In genomic region chr13:52577939-52578338, GRCm38 (mm10) we compare ENCODE assay signal across 17 mouse cellular contexts. TPM values are rescaled to one million over a fixed set of nuclear protein-coding genes. Genes with fewer than 3 reads are reported as not detected.
DNase-seq lines count a peak whose midpoint lies in the region; ATAC-seq lines count a peak whose summit lies in the region.
"Had no signal": no experiment of that assay in that cellular context is flagged by ENCODE, and none has a peak within 500 bp of the region (broad histone marks: within the 10 kb centered on the region; RNA-seq: fewer than 3 reads in every experiment).

No protein-coding gene starts in this region.

- intact Hi-C loops in heart, postnatal 10 days (cut with DNase I) = no loop called here

- H3K4me2 ChIP-seq in heart, embryonic 11.5 days = peak overlapping the region; percentile 19
- H3K4me2 ChIP-seq: forebrain, embryonic 12.5 days; stomach, embryonic 15.5 days had no signal

- no peaks in the 10 kb centered on the region for H3K27me3 ChIP-seq in heart, embryonic 11.5 days (ENCODE audit: control insufficient read depth, insufficient read depth, low read length)
- H3K27me3 ChIP-seq in megakaryocyte, embryonic 14.5 days (replicated peaks) = no peaks in the 10 kb centered on the region
- H3K27me3 ChIP-seq: stomach, embryonic 15.5 days had no signal

- ATAC-seq in heart, embryonic 11.5 days (replicated peaks; ENCODE audit: insufficient number of reproducible peaks, low FRiP score, low TSS enrichment) = 0 out of 2 replicates have a peak, but pooled peaks have one; percentile 67
- no peak for ATAC-seq in megakaryocyte, adult 5-6 weeks (ENCODE audit: poor library complexity, severe bottlenecking)
- 0 out of 2 replicates have a peak, but pooled peaks have one; percentile 20 for ATAC-seq in monocyte, adult 5-6 weeks (replicated peaks; ENCODE audit: insufficient number of reproducible peaks, low FRiP score, low TSS enrichment, poor library complexity, severe bottlenecking)
- ATAC-seq: intestine, embryonic 16.5 days had no signal

- no peak overlapping the region for H3K9ac ChIP-seq in heart, embryonic 11.5 days (ENCODE audit: low read depth, low read length)
- H3K9ac ChIP-seq: forebrain, embryonic 12.5 days; liver, embryonic 14.5 days; stomach, embryonic 15.5 days had no signal

- 21% methylated on average over 4 of the region's 4 CpGs for WGBS in heart, embryonic 11.5 days (ENCODE audit: insufficient replicate concordance)

- H3K27ac ChIP-seq in heart, embryonic 11.5 days (ENCODE audit: low read depth, low read length) = peak overlapping the region; percentile 87
- H3K27ac ChIP-seq: forebrain, embryonic 12.5 days; gastrocnemius, adult 2 months; liver, embryonic 14.5 days; midbrain, embryonic 10.5 days; stomach, embryonic 15.5 days had no signal

- no peaks in the 10 kb centered on the region for H3K9me3 ChIP-seq in heart, embryonic 11.5 days (replicated peaks; ENCODE audit: control insufficient read depth, low read length)
- H3K9me3 ChIP-seq in megakaryocyte, embryonic 14.5 days = peaks cover 7% of the 10 kb centered on the region; the same call in 1 of the 2 replicates
- H3K9me3 ChIP-seq: forebrain, embryonic 12.5 days; midbrain, embryonic 10.5 days; stomach, embryonic 15.5 days had no signal

- no peaks in the 10 kb centered on the region for H3K36me3 ChIP-seq in heart, embryonic 11.5 days (ENCODE audit: control insufficient read depth, insufficient read depth, low read length)
- peaks cover 13% of the 10 kb centered on the region for H3K36me3 ChIP-seq in megakaryocyte, embryonic 14.5 days (replicated peaks; ENCODE audit: low read length)
- H3K36me3 ChIP-seq: forebrain, embryonic 12.5 days; midbrain, embryonic 10.5 days; stomach, embryonic 15.5 days had no signal

- no peak overlapping the region for H3K4me3 ChIP-seq in heart, embryonic 11.5 days (ENCODE audit: low read depth, low read length)
- peak overlapping the region; percentile 89 for H3K4me3 ChIP-seq in megakaryocyte, embryonic 14.5 days (replicated peaks)
- H3K4me3 ChIP-seq: forebrain, embryonic 12.5 days; gastrocnemius, adult 2 months; midbrain, embryonic 10.5 days; stomach, embryonic 15.5 days had no signal

- no peak for DNase-seq in heart, adult 18-20 months
- peak; percentile 31 to 51 for DNase-seq in heart, postnatal 10 days
- DNase-seq in left cerebral cortex, adult 18-20 months (ENCODE audit: low spot score in 2 of 2) = no peak
- DNase-seq in cerebellum, adult 9-10 months = no peak
- DNase-seq: adrenal gland, adult 8-10 months; B cell, adult 2 months; cerebellum, postnatal 36 days; gastrocnemius, adult 2 months had no signal

- peaks cover 27% of the 10 kb centered on the region for H3K4me1 ChIP-seq in heart, embryonic 11.5 days (ENCODE audit: control insufficient read depth, insufficient read depth, low read length)
- peaks cover 99% of the 10 kb centered on the region for H3K4me1 ChIP-seq in megakaryocyte, embryonic 14.5 days
- H3K4me1 ChIP-seq: stomach, embryonic 15.5 days had no signal

RNA-seq across cellular contexts. Expression of gene Syk, which starts 5.0 kb away (rescaled TPM):
- polyA plus RNA-seq in heart, embryonic 11.5 days (2014; fragmentation: Nextera tagmentation; extraction: Ambion mirVana) = 6.4 and 8.3 TPM in 2 replicates
- 10 to 100 TPM; 16.1 to 21.1 TPM for total RNA-seq in heart, adult 18-20 months (2021)
- polyA plus RNA-seq in megakaryocyte, embryonic 14.5 days (2012; ENCODE audit: insufficient read depth, low replicate concordance) = 33.3 and 55.7 TPM in 2 replicates
- total RNA-seq in megakaryocyte, adult 5-6 weeks (2015) = 87.8 and 90.2 TPM in 2 replicates
- total RNA-seq in megakaryocyte, adult 5-6 weeks (2017) = 157 and 178 TPM in 2 replicates
- total RNA-seq in heart, postnatal 10 days (2021) = 10 to 100 TPM; 17.6 to 22.0 TPM
- total RNA-seq in monocyte, adult 5-6 weeks (2017) = 284 to 318 TPM (median 288 TPM) in 3 replicates
- total RNA-seq in left cerebral cortex, adult 18-20 months (2021) = 1 to 10 TPM; 2.3 to 3.4 TPM

RNA-seq across cellular contexts. Expression of gene Diras2, which starts 46.9 kb away (rescaled TPM):
- polyA plus RNA-seq in heart, embryonic 11.5 days (2014; fragmentation: Nextera tagmentation; extraction: Ambion mirVana) = 0.77 and 0.99 TPM in 2 replicates
- under 1 TPM; 0.25 to 0.39 TPM for total RNA-seq in heart, adult 18-20 months (2021)
- 1.3 TPM in 1 of 2 replicates, not detected in the other for polyA plus RNA-seq in megakaryocyte, embryonic 14.5 days (2012; ENCODE audit: insufficient read depth, low replicate concordance)
- total RNA-seq in megakaryocyte, adult 5-6 weeks (2015) = 0.30 and 0.54 TPM in 2 replicates
- 0.04 TPM in 1 of 2 replicates, not detected in the other for total RNA-seq in megakaryocyte, adult 5-6 weeks (2017)
- total RNA-seq in heart, postnatal 10 days (2021) = 1 to 10 TPM in 1 of 2 experiments, under 1 TPM in 1; 0.79 to 1.4 TPM
- total RNA-seq in monocyte, adult 5-6 weeks (2017) = 0.19 to 1.4 TPM (median 1.4 TPM) in 3 replicates
- total RNA-seq in left cerebral cortex, adult 18-20 months (2021) = 100 to 1,000 TPM; 149 to 165 TPM

Comparison
In these comparisons a context has a peak if more than half of its experiments do, and no peak if none do; other contexts are left out.
1. DNase-seq: peak in heart, postnatal 10 days (2 of 2); none in heart, adult 18-20 months (0 of 2), left cerebral cortex, adult 18-20 months (0 of 2) and cerebellum, adult 9-10 months (single experiment).
2. RNA of gene Diras2, which starts 46.9 kb away (total RNA-seq): 149 to 165 TPM in left cerebral cortex, adult 18-20 months; 0.79 to 1.4 TPM in heart, postnatal 10 days, 0.04 to 0.54 TPM in megakaryocyte, adult 5-6 weeks, 0.25 to 0.39 TPM in heart, adult 18-20 months and 0.19 to 1.4 TPM in monocyte, adult 5-6 weeks; every median in the first group is over 10 times any median in the second.